Mouse (Mus musculus) hindbrain, embryonic 16.5 days (tissue): ENCODE data around the gene Ngdn. TPM values are rescaled to one million over a fixed set of nuclear protein-coding genes. Genes with fewer than 3 reads are reported as not detected.
A peak's percentile ranks its signal among the peaks of the same experiment; 100 is the strongest.

Experiments
- ATAC-seq: fragments of 200-750 bp; cut with Nextera tagmentation; 2 replicates; pipeline ENCODE4 v1.8.0; 2017; ENCODE audit warnings: moderate TSS enrichment, moderate library complexity
- H3K27ac ChIP-seq: fragments of 300-500 bp; sonication (generic); 2 replicates; pipeline ENCODE4 v1.5.1; 2014; ENCODE audit warnings: low read depth, mild to moderate bottlenecking, control low read depth, low read length, moderate library complexity
- H3K27me3 ChIP-seq: fragments of 300-500 bp; sonication (generic); replicated peaks from 2 replicates; pipeline ENCODE4 v1.6.1; 2014; ENCODE audit warnings: low read length; ENCODE audit not compliant: control insufficient read depth, insufficient read depth
- H3K36me3 ChIP-seq: fragments of 300-500 bp; sonication (generic); 2 replicates; pipeline ENCODE4 v1.6.1; 2014; ENCODE audit warnings: mild to moderate bottlenecking, low read length, moderate library complexity, mixed read lengths; ENCODE audit not compliant: control insufficient read depth, insufficient read depth
- H3K4me1 ChIP-seq: fragments of 300-500 bp; sonication (generic); 2 replicates; pipeline ENCODE4 v1.6.1; 2014; ENCODE audit warnings: low read depth, low read length; ENCODE audit not compliant: control insufficient read depth, insufficient read depth
- H3K4me2 ChIP-seq: fragments of 300-500 bp; sonication (generic); 2 replicates; pipeline ENCODE4 v1.6.1; 2014; ENCODE audit warnings: mild to moderate bottlenecking, low read length, control low read depth, moderate library complexity
- H3K4me3 ChIP-seq: fragments of 300-500 bp; sonication (generic); 2 replicates; pipeline ENCODE4 v1.5.1; 2014; ENCODE audit warnings: mild to moderate bottlenecking, low read length, control low read depth, moderate library complexity
- H3K9ac ChIP-seq: fragments of 300-500 bp; sonication (generic); 2 replicates; pipeline ENCODE4 v1.6.1; 2014; ENCODE audit warnings: low read depth, mild to moderate bottlenecking, control low read depth, low read length, moderate library complexity
- H3K9me3 ChIP-seq: fragments of 300-500 bp; sonication (generic); 2 replicates; pipeline ENCODE4 v1.6.1; 2014; ENCODE audit warnings: mild to moderate bottlenecking, low read length, moderate library complexity; ENCODE audit not compliant: control insufficient read depth
- WGBS: fragments of 180-500 bp; shearing (Covaris S2); extraction: QIAGEN DNeasy Blood & Tissue Kit; methylation state at CpG from one replicate; pipeline ENCODE4 v1.1.7; 2014; 5-methylcytosine and 5-hydroxymethylcytosine counted together
- polyA plus RNA-seq: library from polyadenylated mRNA; unstranded; fragments of >200 nt; fragmentation: Nextera tagmentation; extraction: Ambion mirVana; gene quantifications from 2 replicates; pipeline ENCODE4 v1.2.1, GENCODE M21; 2015

Ngdn gene
- polyA plus RNA-seq, 1 experiment from 2014 or later: 48.2 TPM

DNA sequence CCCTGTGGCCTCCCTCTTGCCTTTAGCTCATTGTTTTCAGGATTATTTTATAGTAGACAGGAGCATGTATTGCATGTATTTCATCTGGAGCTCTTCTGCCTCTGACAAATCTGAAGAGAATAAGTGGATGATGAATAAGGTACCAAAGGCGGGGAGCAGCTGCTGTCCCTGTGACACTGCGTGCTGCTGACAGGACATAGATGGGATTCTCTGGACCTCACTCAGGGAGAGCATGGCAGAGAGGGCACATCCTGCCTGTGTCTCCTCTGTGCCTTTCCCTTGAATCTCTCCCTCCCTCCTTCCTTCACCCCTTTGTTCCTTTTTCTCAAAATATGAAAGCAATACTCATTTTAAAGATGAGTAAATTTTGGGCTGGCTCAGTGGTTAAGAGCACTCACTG, 9.7 kb upstream of the Ngdn start:
- Histone ChIP-seq H3K4me3 (no peak overlapping the region), H3K4me2 (no peak overlapping the region), H3K27ac (no peak overlapping the region), H3K9me3 (no peaks in the 10 kb centered on the region), H3K27me3 (no peaks in the 10 kb centered on the region), H3K9ac (no peak overlapping the region), H3K36me3 (no peaks in the 10 kb centered on the region), H3K4me1 (peaks cover 2% of the 10 kb centered on the region; the same call in 1 of the 2 replicates)
- 78% methylated on average over 2 of the region's 2 CpGs for WGBS
- ATAC-seq: no peak

DNA sequence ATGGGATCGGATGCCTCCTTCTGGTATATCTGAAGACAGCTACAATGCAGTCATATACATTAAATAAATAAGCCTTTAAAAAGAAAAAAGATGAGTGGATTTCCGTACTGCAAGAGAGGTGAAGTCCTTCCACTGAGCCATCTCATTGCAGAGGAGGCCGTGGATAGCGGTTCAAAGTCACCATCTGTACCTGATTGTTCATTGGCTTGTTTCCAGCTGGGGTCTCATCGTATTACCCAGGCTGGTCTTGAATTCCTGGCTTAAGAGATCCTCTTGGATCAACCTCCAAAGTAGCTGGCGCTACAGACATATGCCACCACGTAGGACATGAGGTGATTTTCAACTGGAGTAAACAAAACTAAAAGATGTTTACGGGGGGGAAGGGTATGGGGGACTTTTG, 9.3 kb upstream of the Ngdn start:
- no peaks in the 10 kb centered on the region for H3K27me3 ChIP-seq
- H3K9ac ChIP-seq: no peak overlapping the region
- no peak overlapping the region for H3K4me3 ChIP-seq
- peaks cover 2% of the 10 kb centered on the region; the same call in 1 of the 2 replicates for H3K4me1 ChIP-seq
- no peaks in the 10 kb centered on the region for H3K9me3 ChIP-seq
- WGBS: 84% methylated on average over 8 of the region's 8 CpGs
- H3K36me3 ChIP-seq: no peaks in the 10 kb centered on the region
- H3K4me2 ChIP-seq: no peak overlapping the region
- ATAC-seq: no peak
- no peak overlapping the region for H3K27ac ChIP-seq

DNA sequence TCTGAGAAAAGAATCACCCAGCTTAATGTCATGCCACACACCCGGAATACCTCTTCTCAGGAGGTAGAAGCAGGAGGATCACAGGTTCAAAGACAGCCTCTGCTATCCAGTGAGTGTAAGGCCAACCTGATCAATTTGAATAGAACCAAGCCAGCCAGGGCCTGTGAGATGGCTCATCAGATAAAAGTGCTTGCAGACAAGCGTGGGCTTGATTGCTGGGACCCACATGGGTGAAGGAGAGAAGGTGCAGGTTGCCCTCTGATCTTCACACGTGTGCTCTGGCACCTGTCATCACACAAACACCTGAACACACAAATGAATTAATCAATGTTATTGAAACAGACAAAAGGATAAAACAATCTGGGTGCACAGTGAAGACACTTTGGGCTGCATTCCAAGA, 8.7 kb upstream of the Ngdn start:
- WGBS: 80% methylated on average over 3 of the region's 3 CpGs
- peaks cover 2% of the 10 kb centered on the region; the same call in 1 of the 2 replicates for H3K4me1 ChIP-seq
- H3K4me3 ChIP-seq: no peak overlapping the region
- no peaks in the 10 kb centered on the region for H3K27me3 ChIP-seq
- no peaks in the 10 kb centered on the region for H3K9me3 ChIP-seq
- H3K4me2 ChIP-seq: no peak overlapping the region
- ATAC-seq: no peak
- no peak overlapping the region for H3K9ac ChIP-seq
- H3K27ac ChIP-seq: no peak overlapping the region
- no peaks in the 10 kb centered on the region for H3K36me3 ChIP-seq

DNA sequence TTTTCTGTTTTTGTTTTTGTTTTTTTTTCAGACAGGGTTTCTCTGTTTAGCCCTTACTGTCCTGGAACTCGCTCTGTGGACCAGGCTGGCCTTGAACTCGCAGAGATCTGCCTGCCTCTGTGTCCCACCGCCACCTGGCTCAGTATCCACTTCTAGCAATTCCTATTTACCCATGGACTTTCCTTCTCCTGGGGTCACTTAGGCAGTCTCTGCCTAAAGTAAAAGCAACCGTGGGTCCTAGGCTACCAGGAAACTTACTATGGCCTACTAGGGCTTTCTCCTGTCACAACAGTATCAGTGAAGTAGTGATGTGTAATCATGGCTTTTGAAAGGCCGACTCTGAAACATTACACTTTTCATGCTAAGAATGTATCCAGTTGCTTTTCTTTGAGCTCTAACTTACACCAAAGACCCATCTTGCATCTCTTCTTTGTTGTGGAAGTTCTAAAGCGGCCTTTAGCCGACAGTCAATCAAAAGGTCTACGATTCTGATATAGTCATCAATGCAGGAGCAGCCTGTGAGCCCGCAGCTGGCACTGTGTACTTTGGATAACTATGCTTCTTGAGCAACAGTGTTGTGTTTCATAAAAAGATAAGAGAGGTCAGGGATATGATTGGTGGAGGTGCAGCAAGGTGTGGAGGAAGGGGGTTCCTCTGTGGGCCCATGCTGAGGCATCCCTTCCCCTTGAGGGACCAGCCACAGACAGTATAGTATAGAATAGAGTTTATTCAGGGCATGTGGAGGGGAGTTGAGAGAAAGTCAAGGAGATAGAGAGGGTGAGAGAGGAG, 7.9 kb upstream of the Ngdn start:
- H3K27me3 ChIP-seq: no peaks in the 10 kb centered on the region
- no peak for ATAC-seq
- no peak overlapping the region for H3K27ac ChIP-seq
- no peak overlapping the region for H3K4me2 ChIP-seq
- WGBS: 92% methylated on average over 9 of the region's 9 CpGs
- H3K36me3 ChIP-seq: no peaks in the 10 kb centered on the region
- no peaks in the 10 kb centered on the region for H3K9me3 ChIP-seq
- H3K4me3 ChIP-seq: no peak overlapping the region
- H3K9ac ChIP-seq: no peak overlapping the region
- H3K4me1 ChIP-seq: peaks cover 2% of the 10 kb centered on the region; the same call in 1 of the 2 replicates

DNA sequence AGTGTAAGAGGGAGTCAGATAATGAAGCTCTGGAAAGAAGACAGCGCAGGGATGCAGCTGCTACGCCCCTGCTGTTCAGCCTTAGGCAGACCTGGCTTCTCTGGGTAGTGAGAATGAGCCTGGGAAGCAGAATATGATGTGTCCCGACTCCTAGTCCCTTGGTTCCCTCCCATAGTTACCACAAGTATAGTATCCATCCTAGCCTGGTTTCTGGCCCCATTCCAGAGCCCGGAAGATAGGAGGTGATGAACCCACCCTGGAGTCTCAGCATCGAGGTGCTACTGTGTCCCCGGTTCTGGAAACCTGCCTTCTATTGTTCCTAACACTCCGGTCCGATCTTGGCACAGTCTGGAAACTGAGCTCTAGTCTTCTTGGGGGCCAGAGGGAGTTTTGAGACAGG, 6.8 kb upstream of the Ngdn start:
- Histone ChIP-seq H3K4me2 (no peak overlapping the region), H3K4me1 (peaks cover 2% of the 10 kb centered on the region; the same call in 1 of the 2 replicates), H3K9ac (no peak overlapping the region), H3K4me3 (no peak overlapping the region), H3K27ac (no peak overlapping the region), H3K27me3 (no peaks in the 10 kb centered on the region), H3K9me3 (no peaks in the 10 kb centered on the region), H3K36me3 (no peaks in the 10 kb centered on the region)
- WGBS: 75% methylated on average over 8 of the region's 8 CpGs
- ATAC-seq: no peak

DNA sequence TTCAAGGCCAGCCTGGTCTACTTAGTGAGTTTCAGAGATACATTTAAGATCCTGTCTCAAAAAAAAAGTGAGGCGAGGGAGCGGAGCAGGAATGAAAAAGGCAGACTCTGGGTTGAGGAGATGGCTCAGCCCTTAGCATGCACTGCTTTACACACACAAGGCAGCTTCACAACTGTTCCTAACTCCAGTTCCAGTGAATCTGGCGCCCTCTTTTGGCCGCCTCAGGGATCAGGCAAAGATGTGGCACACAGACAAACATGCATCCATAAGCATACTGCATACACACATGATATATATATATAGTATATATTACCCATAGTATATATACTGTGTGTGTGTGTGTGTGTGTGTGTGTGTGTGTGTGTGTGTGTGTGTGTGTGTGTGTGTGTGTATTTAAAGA, 4.1 kb upstream of the Ngdn start:
- Histone ChIP-seq H3K9ac (no peak overlapping the region), H3K36me3 (no peaks in the 10 kb centered on the region), H3K27me3 (no peaks in the 10 kb centered on the region), H3K9me3 (no peaks in the 10 kb centered on the region), H3K27ac (no peak overlapping the region), H3K4me3 (no peak overlapping the region), H3K4me2 (no peak overlapping the region), H3K4me1 (peaks cover 2% of the 10 kb centered on the region; the same call in 1 of the 2 replicates)
- no peak for ATAC-seq
- 62% methylated on average over 4 of the region's 4 CpGs for WGBS

DNA sequence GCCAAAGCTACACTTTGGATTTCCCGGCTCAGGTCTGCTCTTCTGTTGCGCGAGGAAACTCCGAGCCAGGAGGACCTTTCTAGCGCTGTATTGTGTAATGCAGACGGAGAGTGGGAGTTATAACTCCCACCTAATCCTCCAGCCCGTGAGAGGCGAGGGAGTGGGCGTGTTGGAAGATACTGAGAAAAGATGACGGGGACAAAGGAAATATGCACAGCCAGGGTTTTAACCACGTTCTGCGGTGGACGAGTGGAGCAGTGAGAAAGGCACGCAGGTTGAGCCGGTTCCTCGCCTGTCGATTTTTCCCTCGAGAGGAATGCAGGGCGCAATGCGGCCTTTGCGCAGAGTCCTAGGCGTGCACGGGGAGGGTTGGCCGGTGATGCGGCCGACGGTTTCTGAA, 663 bp upstream of the Ngdn start:
- H3K27me3 ChIP-seq: no peaks in the 10 kb centered on the region
- H3K9me3 ChIP-seq: no peaks in the 10 kb centered on the region
- peak overlapping the region; percentile 48 for H3K4me3 ChIP-seq
- peak overlapping the region; percentile 70 for H3K4me2 ChIP-seq
- peak overlapping the region; percentile 92 for H3K27ac ChIP-seq
- peak; percentile 45 for ATAC-seq
- peaks cover 2% of the 10 kb centered on the region; the same call in 1 of the 2 replicates for H3K4me1 ChIP-seq
- WGBS: under 1% methylated on average over 27 of the region's 27 CpGs
- no peaks in the 10 kb centered on the region for H3K36me3 ChIP-seq
- peak overlapping the region; percentile 74 for H3K9ac ChIP-seq

DNA sequence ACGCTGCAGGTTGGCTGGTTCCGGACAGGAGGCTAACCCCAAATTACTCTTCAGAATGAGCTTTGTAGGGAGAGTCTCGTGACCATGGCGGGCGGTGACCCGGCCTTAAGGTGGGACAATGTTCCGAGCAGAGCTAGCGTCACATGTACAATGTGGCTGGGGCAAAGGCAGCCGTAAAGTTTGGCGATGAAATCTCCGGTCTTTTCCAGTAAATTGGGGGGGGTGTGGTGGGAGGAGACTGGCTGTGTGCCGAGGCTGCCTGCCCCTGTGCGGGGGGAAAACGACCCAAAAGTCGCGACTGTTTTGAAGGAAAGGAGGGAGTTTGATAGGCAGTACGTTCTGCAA, 485 bp downstream of the Ngdn start:
- peak overlapping the region; percentile 81 for H3K9ac ChIP-seq
- peak overlapping the region; percentile 75 for H3K27ac ChIP-seq
- peak overlapping the region; percentile 83 for H3K4me3 ChIP-seq
- ATAC-seq: no peak
- peaks cover 2% of the 10 kb centered on the region; the same call in 1 of the 2 replicates for H3K4me1 ChIP-seq
- WGBS: under 1% methylated on average over 17 of the region's 17 CpGs
- H3K36me3 ChIP-seq: no peaks in the 10 kb centered on the region
- peak overlapping the region; percentile 93 for H3K4me2 ChIP-seq
- no peaks in the 10 kb centered on the region for H3K27me3 ChIP-seq
- no peaks in the 10 kb centered on the region for H3K9me3 ChIP-seq

DNA sequence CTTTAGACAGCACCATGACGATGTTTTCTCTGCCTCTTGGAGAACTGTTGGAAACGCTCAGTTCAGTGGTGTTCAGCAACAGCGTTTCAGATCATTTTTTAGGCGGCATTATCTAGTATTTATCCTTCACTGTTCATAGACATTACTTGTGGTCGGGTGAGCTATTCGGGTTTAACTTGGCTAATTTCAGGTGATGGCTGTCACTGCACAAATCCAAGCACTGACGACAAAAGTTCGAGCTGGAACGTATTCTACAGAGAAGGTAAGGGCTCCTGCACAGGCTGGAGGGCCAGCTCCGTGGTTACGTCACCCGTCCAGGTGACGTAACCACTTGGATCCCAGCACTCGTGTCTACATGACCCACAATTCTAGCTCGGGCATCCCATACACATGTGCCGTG, 1.6 kb downstream of the Ngdn start:
- Histone ChIP-seq H3K9me3 (no peaks in the 10 kb centered on the region), H3K4me1 (peaks cover 2% of the 10 kb centered on the region; the same call in 1 of the 2 replicates), H3K27me3 (no peaks in the 10 kb centered on the region), H3K9ac (no peak overlapping the region), H3K4me2 (no peak overlapping the region), H3K4me3 (no peak overlapping the region), H3K27ac (no peak overlapping the region), H3K36me3 (peaks cover 4% of the 10 kb centered on the region)
- 91% methylated on average over 16 of the region's 16 CpGs for WGBS
- no peak for ATAC-seq
